Mouse (Mus musculus): ENCODE data around the gene Rora.

- TF ChIP-seq CTCF (conservative IDR thresholded peaks at IDR 0.05; ENCODE audit: low read length) (no peak), NANOG (IDR thresholded peaks at IDR 0.05; ENCODE audit: borderline replicate concordance, low read length) (no peak)
These were observed 649.3 kb downstream of the Rora start for GRCm38 (mm10) chr9:69302846-69303245.

All from E14TG2a.4 (cell line).